Mouse (Mus musculus): Measurements from ENCODE around the gene Ric8a.

- no peak for TF ChIP-seq NELFE (IDR thresholded peaks at IDR 0.05; ENCODE audit: low read depth, low read length)
- TF ChIP-seq JUND (IDR thresholded peaks at IDR 0.05; ENCODE audit: low read depth, low read length), result no peak
- TF ChIP-seq TAL1 (IDR thresholded peaks at IDR 0.05; ENCODE audit: low read length), result no peak
- TF ChIP-seq MAFK (IDR thresholded peaks at IDR 0.05; ENCODE audit: borderline replicate concordance, low read depth, low read length), result no peak
- TF ChIP-seq CTCF (IDR thresholded peaks at IDR 0.05 in 2 of 3, conservative IDR thresholded peaks at IDR 0.05 in 1 of 3; ENCODE audit: control insufficient read depth in 1 of 3, insufficient read depth in 1 of 3, low read depth in 2 of 3, low read length in 3 of 3, poor library complexity in 1 of 3, severe bottlenecking in 1 of 3), result no peak
- TF ChIP-seq POLR2A (IDR thresholded peaks at IDR 0.05; ENCODE audit: control insufficient read depth in 1 of 2, insufficient read depth in 1 of 2, low read depth in 1 of 2, low read length in 2 of 2, poor library complexity in 1 of 2), result no peak
- no peak for TF ChIP-seq ZNF384 (IDR thresholded peaks at IDR 0.05; ENCODE audit: low read depth, low read length)
- no peak for TF ChIP-seq USF2 (IDR thresholded peaks at IDR 0.05; ENCODE audit: borderline replicate concordance in 1 of 2, insufficient read depth in 1 of 2, low read depth in 1 of 2, low read length in 2 of 2)
- no peak for TF ChIP-seq MAZ (IDR thresholded peaks at IDR 0.05; ENCODE audit: low read depth, low read length)
- no peak for TF ChIP-seq HCFC1 (IDR thresholded peaks at IDR 0.05; ENCODE audit: low read depth, low read length)
- TF ChIP-seq SIN3A (IDR thresholded peaks at IDR 0.05; ENCODE audit: low read length), result no peak
- no peak for TF ChIP-seq CHD1 (IDR thresholded peaks at IDR 0.05; ENCODE audit: low read depth, low read length)
Measured at GRCm38 (mm10) chr7:140894031-140894430, 37.3 kb downstream of the Ric8a start.
